Mouse (Mus musculus): ENCODE data around the gene Ranbp3l. TPM values are rescaled to one million over a fixed set of nuclear protein-coding genes. Genes with fewer than 3 reads are reported as not detected.
A peak's percentile ranks its signal among the peaks of the same experiment; 100 is the strongest.
"Not testable (repeated sequence)": the region's sequence is repeated elsewhere in the genome, so short reads cannot be mapped to it uniquely, and the experiment has no call there.

Gene Ranbp3l
- polyA plus RNA-seq, 1 experiment = not detected

GRCm38 (mm10) chr15:8991859-8992838 is 24.4 kb downstream of the Ranbp3l start:
- no peak overlapping the region for H3K4me3 ChIP-seq (ENCODE audit: insufficient read depth, low read length)
- no peak overlapping the region for H3K27ac ChIP-seq (ENCODE audit: insufficient read depth, low read length)
- H3K4me1 ChIP-seq (ENCODE audit: control insufficient read depth, insufficient read depth, low read length) = peaks cover 15% of the 10 kb centered on the region
- no peak for TF ChIP-seq POLR2A (IDR thresholded peaks at IDR 0.05; ENCODE audit: low read depth, low read length)
- TF ChIP-seq CTCF (IDR thresholded peaks at IDR 0.05; ENCODE audit: borderline replicate concordance, insufficient read depth, low read length) = no peak

- Histone ChIP-seq H3K27ac (ENCODE audit: insufficient read depth, low read length) (peak overlapping the region; percentile 14; the same call in 1 of the 2 replicates), H3K4me3 (ENCODE audit: insufficient read depth, low read length) (no peak overlapping the region), H3K4me1 (ENCODE audit: control insufficient read depth, insufficient read depth, low read length) (peaks cover 15% of the 10 kb centered on the region)
- TF ChIP-seq CTCF (IDR thresholded peaks at IDR 0.05; ENCODE audit: borderline replicate concordance, insufficient read depth, low read length) (0 out of 2 replicates have a peak, but pooled peaks have one; percentile 20), POLR2A (IDR thresholded peaks at IDR 0.05; ENCODE audit: low read depth, low read length) (no peak)
Measured at GRCm38 (mm10) chr15:8994608-8995277, 27.0 kb downstream of the Ranbp3l start.

GRCm38 (mm10) chr15:8995490-8995889 is 27.7 kb downstream of the Ranbp3l start:
- H3K27ac ChIP-seq (ENCODE audit: insufficient read depth, low read length) = peak overlapping the region; percentile 69
- TF ChIP-seq POLR2A (IDR thresholded peaks at IDR 0.05; ENCODE audit: low read depth, low read length) (no peak), CTCF (IDR thresholded peaks at IDR 0.05; ENCODE audit: borderline replicate concordance, insufficient read depth, low read length) (no peak)
- H3K4me1 ChIP-seq (ENCODE audit: control insufficient read depth, insufficient read depth, low read length) = peaks cover 15% of the 10 kb centered on the region
- no peak overlapping the region for H3K4me3 ChIP-seq (ENCODE audit: insufficient read depth, low read length)

- no peak overlapping the region for H3K27ac ChIP-seq (ENCODE audit: insufficient read depth, low read length)
- TF ChIP-seq CTCF (IDR thresholded peaks at IDR 0.05; ENCODE audit: borderline replicate concordance, insufficient read depth, low read length) (no peak), POLR2A (IDR thresholded peaks at IDR 0.05; ENCODE audit: low read depth, low read length) (no peak)
- no peak overlapping the region for H3K4me3 ChIP-seq (ENCODE audit: insufficient read depth, low read length)
- H3K4me1 ChIP-seq (ENCODE audit: control insufficient read depth, insufficient read depth, low read length) = no peaks in the 10 kb centered on the region
Measured at GRCm38 (mm10) chr15:9002762-9003161, 35.0 kb downstream of the Ranbp3l start.

GRCm38 (mm10) chr15:9009196-9009595 is 41.4 kb downstream of the Ranbp3l start:
- no peaks in the 10 kb centered on the region for H3K4me1 ChIP-seq (ENCODE audit: control insufficient read depth, insufficient read depth, low read length)
- no peak overlapping the region for H3K27ac ChIP-seq (ENCODE audit: insufficient read depth, low read length)
- TF ChIP-seq POLR2A (IDR thresholded peaks at IDR 0.05; ENCODE audit: low read depth, low read length) = no peak
- TF ChIP-seq CTCF (IDR thresholded peaks at IDR 0.05; ENCODE audit: borderline replicate concordance, insufficient read depth, low read length) = no peak
- H3K4me3 ChIP-seq (ENCODE audit: insufficient read depth, low read length) = no peak overlapping the region

GRCm38 (mm10) chr15:9014541-9014940 is 46.8 kb downstream of the Ranbp3l start:
- no peaks in the 10 kb centered on the region for H3K4me1 ChIP-seq (ENCODE audit: control insufficient read depth, insufficient read depth, low read length)
- no peak overlapping the region for H3K27ac ChIP-seq (ENCODE audit: insufficient read depth, low read length)
- no peak for TF ChIP-seq POLR2A (IDR thresholded peaks at IDR 0.05; ENCODE audit: low read depth, low read length)
- TF ChIP-seq CTCF (IDR thresholded peaks at IDR 0.05; ENCODE audit: borderline replicate concordance, insufficient read depth, low read length) = no peak
- no peak overlapping the region for H3K4me3 ChIP-seq (ENCODE audit: insufficient read depth, low read length)

GRCm38 (mm10) chr15:9015496-9015895 is 47.7 kb downstream of the Ranbp3l start:
- not testable (repeated sequence) for H3K4me1 ChIP-seq (ENCODE audit: control insufficient read depth, insufficient read depth, low read length); H3K27ac ChIP-seq (ENCODE audit: insufficient read depth, low read length); H3K4me3 ChIP-seq (ENCODE audit: insufficient read depth, low read length)

GRCm38 (mm10) chr15:9055704-9056103 is 88.0 kb downstream of the Ranbp3l start:
- H3K4me3 ChIP-seq (ENCODE audit: insufficient read depth, low read length) = no peak overlapping the region
- H3K27ac ChIP-seq (ENCODE audit: insufficient read depth, low read length) = no peak overlapping the region
- no peak for TF ChIP-seq CTCF (IDR thresholded peaks at IDR 0.05; ENCODE audit: borderline replicate concordance, insufficient read depth, low read length)
- no peak for TF ChIP-seq POLR2A (IDR thresholded peaks at IDR 0.05; ENCODE audit: low read depth, low read length)
- H3K4me1 ChIP-seq (ENCODE audit: control insufficient read depth, insufficient read depth, low read length) = no peaks in the 10 kb centered on the region

- Histone ChIP-seq H3K27ac (ENCODE audit: insufficient read depth, low read length) (no peak overlapping the region), H3K4me3 (ENCODE audit: insufficient read depth, low read length) (no peak overlapping the region), H3K4me1 (ENCODE audit: control insufficient read depth, insufficient read depth, low read length) (no peaks in the 10 kb centered on the region)
- TF ChIP-seq POLR2A (IDR thresholded peaks at IDR 0.05; ENCODE audit: low read depth, low read length) (no peak), CTCF (IDR thresholded peaks at IDR 0.05; ENCODE audit: borderline replicate concordance, insufficient read depth, low read length) (no peak)
Measured at GRCm38 (mm10) chr15:9059856-9060255, 92.1 kb downstream of the Ranbp3l start.
